Comparison of ENCODE assay signal across 25 mouse cellular contexts in genomic region chr10:40292640-40293039, GRCm38 (mm10). TPM values are rescaled to one million over a fixed set of nuclear protein-coding genes. Genes with fewer than 3 reads are reported as not detected.
A peak's percentile ranks its signal among the peaks of the same experiment; 100 is the strongest.
DNase-seq lines count a peak whose midpoint lies in the region; ATAC-seq and TF ChIP-seq lines count a peak whose summit lies in the region.
"Had no signal": no experiment of that assay in that cellular context is flagged by ENCODE, and none has a peak within 500 bp of the region (broad histone marks: within the 10 kb centered on the region; RNA-seq: fewer than 3 reads in every experiment).

No protein-coding gene starts in this region.

- peak; percentile 24 for DNase-seq in adrenal gland, adult 2 months
- no peak for DNase-seq in adrenal gland, adult 18-20 months (ENCODE audit: low spot score in 2 of 2)
- no peak for DNase-seq in liver, postnatal 0 days
- DNase-seq in 3T3-L1 (ENCODE audit: low read depth, low spot score), result peak; percentile 66
- DNase-seq in frontal cortex, adult 2 months (ENCODE audit: extremely low spot score in 1 of 2, low spot score in 1 of 2), result no peak
- DNase-seq in heart, adult 18-20 months, result no peak
- DNase-seq: adrenal gland, postnatal 25 days; cerebellum, adult 18-20 months; cerebellum, adult 9-10 months; cerebellum, postnatal 14 days; forebrain, postnatal 0 days; gastrocnemius, postnatal 25 days; heart, adult 2 months; heart, postnatal 36 days had no signal

- peaks cover 60% of the 10 kb centered on the region for H3K79me2 ChIP-seq in myocyte (ENCODE audit: control insufficient read depth, insufficient read depth)

- H3K4me2 ChIP-seq in liver, embryonic 12.5 days, result no peak overlapping the region
- no peak overlapping the region for H3K4me2 ChIP-seq in liver, postnatal 0 days (ENCODE audit: low read depth, low read length)
- H3K4me2 ChIP-seq in myocyte (ENCODE audit: low read depth), result peak overlapping the region; percentile 33
- H3K4me2 ChIP-seq: embryonic facial prominence, embryonic 12.5 days; embryonic facial prominence, embryonic 15.5 days; hindbrain, embryonic 14.5 days had no signal

- H3K36me3 ChIP-seq in liver, embryonic 12.5 days, result peaks cover 81% of the 10 kb centered on the region
- H3K36me3 ChIP-seq in liver, postnatal 0 days (replicated peaks; ENCODE audit: insufficient read depth, low read length), result peaks cover 38% of the 10 kb centered on the region
- no peaks in the 10 kb centered on the region for H3K36me3 ChIP-seq in myocyte (ENCODE audit: control insufficient read depth, insufficient read depth)

- ATAC-seq in liver, embryonic 12.5 days, result peak; percentile 64
- no peak for ATAC-seq in liver, postnatal 0 days
- ATAC-seq: activated CD4-positive, CD25-positive, alpha-beta regulatory T cell, adult 4 months; forebrain, embryonic 14.5 days; forebrain, postnatal 0 days; hindbrain, postnatal 0 days; inflammation-experienced regulatory T-cells, adult 6 months; intestine, embryonic 16.5 days had no signal

- H3K4me3 ChIP-seq in liver, embryonic 12.5 days, result no peak overlapping the region
- no peak overlapping the region for H3K4me3 ChIP-seq in liver, postnatal 0 days (ENCODE audit: low read depth, low read length)
- no peak overlapping the region for H3K4me3 ChIP-seq in myocyte
- H3K4me3 ChIP-seq: embryonic facial prominence, embryonic 12.5 days; embryonic facial prominence, embryonic 15.5 days; heart, adult 2 months; heart, embryonic 10.5 days had no signal

- no peak for TF ChIP-seq EP300 in liver, postnatal 0 days (IDR thresholded peaks at IDR 0.05; ENCODE audit: low read depth)

- H3ac ChIP-seq in myocyte (ENCODE audit: control insufficient read depth, insufficient read length), result no peak overlapping the region

- TF ChIP-seq CTCF in liver, postnatal 0 days (IDR thresholded peaks at IDR 0.05; ENCODE audit: low read depth), result no peak

- H3K27ac ChIP-seq in liver, embryonic 12.5 days, result 0 out of 2 replicates have a peak overlapping the region, but pooled peaks have one; percentile 22
- H3K27ac ChIP-seq in liver, postnatal 0 days (ENCODE audit: low read depth), result no peak overlapping the region
- H3K27ac ChIP-seq: embryonic facial prominence, embryonic 12.5 days; embryonic facial prominence, embryonic 15.5 days; heart, adult 2 months; heart, embryonic 10.5 days; hindbrain, embryonic 14.5 days; hindbrain, postnatal 0 days had no signal

- TF ChIP-seq POLR2A in myocyte (IDR thresholded peaks at IDR 0.05; ENCODE audit: insufficient read length, low read depth), result no peak

- no peaks in the 10 kb centered on the region for H3K9me3 ChIP-seq in liver, embryonic 12.5 days (replicated peaks)
- no peaks in the 10 kb centered on the region for H3K9me3 ChIP-seq in liver, postnatal 0 days (ENCODE audit: low read length)
- H3K9me3 ChIP-seq: embryonic facial prominence, embryonic 12.5 days; embryonic facial prominence, embryonic 15.5 days; heart, embryonic 10.5 days had no signal

- H3K27me3 ChIP-seq in liver, embryonic 12.5 days (replicated peaks), result no peaks in the 10 kb centered on the region
- no peaks in the 10 kb centered on the region for H3K27me3 ChIP-seq in liver, postnatal 0 days (ENCODE audit: insufficient read depth, low read length)
- no peaks in the 10 kb centered on the region for H3K27me3 ChIP-seq in myocyte (ENCODE audit: control insufficient read depth, insufficient read depth, insufficient read length)
- H3K27me3 ChIP-seq: embryonic facial prominence, embryonic 12.5 days; embryonic facial prominence, embryonic 15.5 days had no signal

- peaks cover 49% of the 10 kb centered on the region for H3K4me1 ChIP-seq in liver, embryonic 12.5 days
- peaks cover 9% of the 10 kb centered on the region for H3K4me1 ChIP-seq in liver, postnatal 0 days (ENCODE audit: insufficient read depth)
- H3K4me1 ChIP-seq: embryonic facial prominence, embryonic 12.5 days; embryonic facial prominence, embryonic 15.5 days; heart, embryonic 10.5 days had no signal

- H3K9ac ChIP-seq in liver, embryonic 12.5 days, result no peak overlapping the region
- H3K9ac ChIP-seq in liver, postnatal 0 days (replicated peaks), result no peak overlapping the region
- H3K9ac ChIP-seq: embryonic facial prominence, embryonic 12.5 days; embryonic facial prominence, embryonic 15.5 days; forebrain, postnatal 0 days; hindbrain, embryonic 14.5 days had no signal

- 82% methylated on average over 6 of the region's 6 CpGs for WGBS in liver, embryonic 12.5 days (ENCODE audit: insufficient replicate concordance)
- 85% methylated on average over 6 of the region's 6 CpGs for WGBS in liver, postnatal 0 days (ENCODE audit: insufficient replicate concordance)

TF ChIP-seq in myocyte, 11 proteins besides CTCF, POLR2A, EP300 and RAD21:
- TF ChIP-seq MAX (IDR thresholded peaks at IDR 0.05; ENCODE audit: low read depth), result no peak

RNA-seq across cellular contexts. Expression of gene Amd1, which starts 9.3 kb away (rescaled TPM):
- total RNA-seq in adrenal gland, adult 2 months (2021), result 10 to 100 TPM; 39.5 to 47.5 TPM
- polyA plus RNA-seq in adrenal gland, adult 2 months (2012; rRNA removed), result 1.8 and 2.0 TPM in 2 replicates
- total RNA-seq in adrenal gland, adult 18-20 months (2021), result 10 to 100 TPM; 45.7 to 51.7 TPM
- 82.8 and 90.3 TPM in 2 replicates for polyA plus RNA-seq in liver, embryonic 12.5 days (2016; fragmentation: Nextera tagmentation; extraction: Ambion mirVana)
- polyA plus RNA-seq in liver, postnatal 0 days (2015; fragmentation: Nextera tagmentation; extraction: Ambion mirVana), result 25.5 and 29.1 TPM in 2 replicates
- 34.0 TPM for polyA plus RNA-seq in myocyte (2012; fragmentation: generic; extraction: Trizol)
- 89.3 and 96.4 TPM in 2 replicates for polyA plus RNA-seq in frontal cortex, adult 2 months (2012; rRNA removed)
- total RNA-seq in heart, adult 18-20 months (2021), result 100 to 1,000 TPM in 1 of 2 experiments, 10 to 100 TPM in 1; 97.9 to 132 TPM

RNA-seq across cellular contexts. Expression of gene Gtf3c6, which starts 34.7 kb away (rescaled TPM):
- total RNA-seq in adrenal gland, adult 2 months (2021), result 10 to 100 TPM; 39.4 to 46.8 TPM
- polyA plus RNA-seq in adrenal gland, adult 2 months (2012; rRNA removed), result 3.6 and 4.0 TPM in 2 replicates
- 10 to 100 TPM; 36.6 to 50.0 TPM for total RNA-seq in adrenal gland, adult 18-20 months (2021)
- 58.3 and 62.7 TPM in 2 replicates for polyA plus RNA-seq in liver, embryonic 12.5 days (2016; fragmentation: Nextera tagmentation; extraction: Ambion mirVana)
- 23.7 and 28.3 TPM in 2 replicates for polyA plus RNA-seq in liver, postnatal 0 days (2015; fragmentation: Nextera tagmentation; extraction: Ambion mirVana)
- polyA plus RNA-seq in myocyte (2012; fragmentation: generic; extraction: Trizol), result 24.5 TPM
- polyA plus RNA-seq in frontal cortex, adult 2 months (2012; rRNA removed), result 39.6 and 48.8 TPM in 2 replicates
- 10 to 100 TPM; 19.9 to 28.8 TPM for total RNA-seq in heart, adult 18-20 months (2021)

RNA-seq across cellular contexts. Expression of gene Rpf2, which starts 45.8 kb away (rescaled TPM):
- 10 to 100 TPM; 23.2 to 27.7 TPM for total RNA-seq in adrenal gland, adult 2 months (2021)
- 0.61 and 0.97 TPM in 2 replicates for polyA plus RNA-seq in adrenal gland, adult 2 months (2012; rRNA removed)
- total RNA-seq in adrenal gland, adult 18-20 months (2021), result 10 to 100 TPM; 20.1 to 26.1 TPM
- 71.2 and 72.4 TPM in 2 replicates for polyA plus RNA-seq in liver, embryonic 12.5 days (2016; fragmentation: Nextera tagmentation; extraction: Ambion mirVana)
- polyA plus RNA-seq in liver, postnatal 0 days (2015; fragmentation: Nextera tagmentation; extraction: Ambion mirVana), result 23.7 and 24.1 TPM in 2 replicates
- 22.3 TPM for polyA plus RNA-seq in myocyte (2012; fragmentation: generic; extraction: Trizol)
- polyA plus RNA-seq in frontal cortex, adult 2 months (2012; rRNA removed), result 19.1 and 20.5 TPM in 2 replicates
- 10 to 100 TPM; 13.3 to 14.7 TPM for total RNA-seq in heart, adult 18-20 months (2021)

RNA-seq across cellular contexts. Expression of gene Cdk19, which starts 46.7 kb away (rescaled TPM):
- 10 to 100 TPM in 1 of 2 experiments, 1 to 10 TPM in 1; 8.7 to 12.7 TPM for total RNA-seq in adrenal gland, adult 2 months (2021)
- 5.2 and 5.8 TPM in 2 replicates for polyA plus RNA-seq in adrenal gland, adult 2 months (2012; rRNA removed)
- 10 to 100 TPM in 1 of 2 experiments, 1 to 10 TPM in 1; 6.1 to 11.8 TPM for total RNA-seq in adrenal gland, adult 18-20 months (2021)
- 4.4 and 4.8 TPM in 2 replicates for polyA plus RNA-seq in liver, embryonic 12.5 days (2016; fragmentation: Nextera tagmentation; extraction: Ambion mirVana)
- polyA plus RNA-seq in liver, postnatal 0 days (2015; fragmentation: Nextera tagmentation; extraction: Ambion mirVana), result 2.5 and 2.8 TPM in 2 replicates
- polyA plus RNA-seq in myocyte (2012; fragmentation: generic; extraction: Trizol), result 5.3 TPM
- polyA plus RNA-seq in frontal cortex, adult 2 months (2012; rRNA removed), result 30.9 and 33.5 TPM in 2 replicates
- total RNA-seq in heart, adult 18-20 months (2021), result 10 to 100 TPM in 1 of 2 experiments, 1 to 10 TPM in 1; 9.1 to 13.0 TPM

Comparison
In these comparisons a context has a peak if more than half of its experiments do, and no peak if none do; other contexts are left out.
1. DNase-seq: peak in adrenal gland, adult 2 months (single experiment) and 3T3-L1 (single experiment); none in adrenal gland, adult 18-20 months (0 of 2), liver, postnatal 0 days (single experiment), frontal cortex, adult 2 months (0 of 2) and heart, adult 18-20 months (0 of 2).
2. RNA of gene Rpf2, which starts 45.8 kb away (polyA plus RNA-seq): 71.2 to 72.4 TPM in liver, embryonic 12.5 days, 23.7 to 24.1 TPM in liver, postnatal 0 days, 22.3 TPM in myocyte (single experiment) and 19.1 to 20.5 TPM in frontal cortex, adult 2 months; 0.61 to 0.97 TPM in adrenal gland, adult 2 months; every median in the first group is over 10 times any median in the second.